Mouse (Mus musculus) stomach, embryonic 16.5 days (tissue): Measurements from ENCODE around the gene P2ry12. TPM values are rescaled to one million over a fixed set of nuclear protein-coding genes. Genes with fewer than 3 reads are reported as not detected.

Experiments
- ATAC-seq: fragments of 200-750 bp; cut with Nextera tagmentation; 2 replicates; pipeline ENCODE4 v1.8.0; 2017; ENCODE audit warnings: moderate number of reproducible peaks, moderate TSS enrichment; ENCODE audit not compliant: insufficient read depth, low FRiP score
- H3K27ac ChIP-seq: fragments of 300-500 bp; sonication (generic); 2 replicates; pipeline ENCODE4 v1.5.1; 2014; ENCODE audit warnings: low read length
- H3K27me3 ChIP-seq: fragments of 300-500 bp; sonication (generic); 2 replicates; pipeline ENCODE4 v1.6.1; 2014; ENCODE audit warnings: low read length, control low read depth, mixed read lengths; ENCODE audit not compliant: control insufficient read depth, insufficient read depth
- H3K36me3 ChIP-seq: fragments of 300-500 bp; sonication (generic); 2 replicates; pipeline ENCODE4 v1.6.1; 2014; ENCODE audit warnings: low read length; ENCODE audit not compliant: control insufficient read depth, insufficient read depth
- H3K4me1 ChIP-seq: fragments of 300-500 bp; sonication (generic); 2 replicates; pipeline ENCODE4 v1.6.1; 2014; ENCODE audit warnings: low read length, control low read depth, mixed read lengths; ENCODE audit not compliant: control insufficient read depth, insufficient read depth
- H3K4me2 ChIP-seq: fragments of 300-500 bp; sonication (generic); 2 replicates; pipeline ENCODE4 v1.6.1; 2014; ENCODE audit warnings: low read depth, low read length, mixed read lengths
- H3K4me3 ChIP-seq: fragments of 300-500 bp; sonication (generic); replicated peaks from 2 replicates; pipeline ENCODE4 v1.5.1; 2014; ENCODE audit warnings: mild to moderate bottlenecking, low read length
- H3K9ac ChIP-seq: fragments of 300-500 bp; sonication (generic); 2 replicates; pipeline ENCODE4 v1.6.1; 2014; ENCODE audit warnings: low read length
- H3K9me3 ChIP-seq: fragments of 300-500 bp; sonication (generic); replicated peaks from 2 replicates; pipeline ENCODE4 v1.6.1; 2016; ENCODE audit warnings: low read length, control low read depth; ENCODE audit not compliant: control insufficient read depth
- WGBS: fragments of 180-500 bp; shearing (Covaris S2); extraction: QIAGEN DNeasy Blood & Tissue Kit; methylation state at CpG from one replicate; pipeline ENCODE4 v1.1.7; 2014; 5-methylcytosine and 5-hydroxymethylcytosine counted together
- polyA plus RNA-seq: library from polyadenylated mRNA; unstranded; fragments of >200 nt; fragmentation: Nextera tagmentation; extraction: Ambion mirVana; gene quantifications from 2 replicates; pipeline ENCODE4 v1.2.1, GENCODE M21; 2015

P2ry12 gene
- polyA plus RNA-seq, 1 experiment from 2014 or later = 3.1 TPM

- no peak overlapping the region for H3K4me2 ChIP-seq
- no peaks in the 10 kb centered on the region for H3K36me3 ChIP-seq
- no peak overlapping the region for H3K4me3 ChIP-seq
- no peaks in the 10 kb centered on the region for H3K9me3 ChIP-seq
- no peak for ATAC-seq
- H3K27me3 ChIP-seq = no peaks in the 10 kb centered on the region
- no peak overlapping the region for H3K9ac ChIP-seq
- 82% methylated on average over 6 of the region's 6 CpGs for WGBS
- H3K27ac ChIP-seq = no peak overlapping the region
- no peaks in the 10 kb centered on the region for H3K4me1 ChIP-seq
Observed at GRCm38 (mm10) chr3:59248031-59248430, 14.6 kb downstream of the P2ry12 start.

GRCm38 (mm10) chr3:59243384-59243783, 19.3 kb downstream of the P2ry12 start:
- Histone ChIP-seq H3K4me1 (no peaks in the 10 kb centered on the region), H3K4me3 (no peak overlapping the region), H3K27ac (no peak overlapping the region), H3K36me3 (no peaks in the 10 kb centered on the region), H3K27me3 (no peaks in the 10 kb centered on the region), H3K9ac (no peak overlapping the region), H3K4me2 (no peak overlapping the region), H3K9me3 (no peaks in the 10 kb centered on the region)
- 72% methylated on average over 6 of the region's 6 CpGs for whole genome bisulfite sequencing
- ATAC-seq = no peak

GRCm38 (mm10) chr3:59234878-59235277, 27.8 kb downstream of the P2ry12 start:
- Histone ChIP-seq H3K27me3 (no peaks in the 10 kb centered on the region), H3K9me3 (no peaks in the 10 kb centered on the region), H3K9ac (no peak overlapping the region), H3K27ac (no peak overlapping the region), H3K4me1 (no peaks in the 10 kb centered on the region), H3K4me2 (no peak overlapping the region), H3K4me3 (no peak overlapping the region), H3K36me3 (no peaks in the 10 kb centered on the region)
- no peak for ATAC-seq
- WGBS = 59% methylated on average over 5 of the region's 5 CpGs

GRCm38 (mm10) chr3:59230912-59231311, 31.8 kb downstream of the P2ry12 start:
- Histone ChIP-seq H3K9me3 (no peaks in the 10 kb centered on the region), H3K27me3 (no peaks in the 10 kb centered on the region), H3K36me3 (no peaks in the 10 kb centered on the region), H3K4me2 (no peak overlapping the region), H3K4me1 (0 out of 2 replicates have a peak, but pooled peaks cover 4% of the 10 kb centered on the region), H3K4me3 (no peak overlapping the region), H3K27ac (no peak overlapping the region), H3K9ac (no peak overlapping the region)
- WGBS = 67% methylated on average over 3 of the region's 3 CpGs
- no peak for ATAC-seq

GRCm38 (mm10) chr3:59228730-59229551, 33.7 kb downstream of the P2ry12 start:
- Histone ChIP-seq H3K27ac (peak overlapping the region; percentile 73), H3K27me3 (no peaks in the 10 kb centered on the region), H3K4me3 (no peak overlapping the region), H3K4me2 (0 out of 2 replicates have a peak overlapping the region, but pooled peaks have one; percentile 6), H3K9ac (no peak overlapping the region), H3K9me3 (no peaks in the 10 kb centered on the region), H3K36me3 (no peaks in the 10 kb centered on the region), H3K4me1 (0 out of 2 replicates have a peak, but pooled peaks cover 4% of the 10 kb centered on the region)
- WGBS = 49% methylated on average over 10 of the region's 10 CpGs
- peak; percentile 56 for ATAC-seq

- H3K9ac ChIP-seq = no peak overlapping the region
- H3K4me1 ChIP-seq = 0 out of 2 replicates have a peak, but pooled peaks cover 4% of the 10 kb centered on the region
- H3K36me3 ChIP-seq = no peaks in the 10 kb centered on the region
- no peak overlapping the region for H3K4me2 ChIP-seq
- H3K27me3 ChIP-seq = no peaks in the 10 kb centered on the region
- no peak for ATAC-seq
- H3K27ac ChIP-seq = no peak overlapping the region
- no peaks in the 10 kb centered on the region for H3K9me3 ChIP-seq
- 95% methylated on average over 9 of the region's 9 CpGs for WGBS
- H3K4me3 ChIP-seq = no peak overlapping the region
Observed at GRCm38 (mm10) chr3:59227696-59228095, 35.0 kb downstream of the P2ry12 start.

- Histone ChIP-seq H3K9me3 (no peaks in the 10 kb centered on the region), H3K27me3 (no peaks in the 10 kb centered on the region)
- ATAC-seq = no peak
Observed at GRCm38 (mm10) chr3:59225411-59225810, 37.3 kb downstream of the P2ry12 start.

GRCm38 (mm10) chr3:59222303-59222702, 40.4 kb downstream of the P2ry12 start:
- Histone ChIP-seq H3K36me3 (no peaks in the 10 kb centered on the region), H3K27ac (no peak overlapping the region), H3K9me3 (no peaks in the 10 kb centered on the region), H3K4me1 (0 out of 2 replicates have a peak, but pooled peaks cover 4% of the 10 kb centered on the region), H3K27me3 (no peaks in the 10 kb centered on the region), H3K4me3 (no peak overlapping the region), H3K4me2 (no peak overlapping the region), H3K9ac (no peak overlapping the region)
- WGBS = 81% methylated on average over 2 of the region's 2 CpGs
- no peak for ATAC-seq

More at GRCm38 (mm10) chr3:59225411-59225810, 37.3 kb downstream of the P2ry12 start:
- Histone ChIP-seq H3K4me1 (0 out of 2 replicates have a peak, but pooled peaks cover 4% of the 10 kb centered on the region), H3K9ac (no peak overlapping the region), H3K36me3 (no peaks in the 10 kb centered on the region), H3K4me2 (no peak overlapping the region), H3K4me3 (no peak overlapping the region), H3K27ac (no peak overlapping the region)

- 79% methylated on average over 2 of the region's 2 CpGs for WGBS
- H3K4me2 ChIP-seq = no peak overlapping the region
- no peaks in the 10 kb centered on the region for H3K4me1 ChIP-seq
- no peaks in the 10 kb centered on the region for H3K9me3 ChIP-seq
- no peaks in the 10 kb centered on the region for H3K27me3 ChIP-seq
- ATAC-seq = no peak
- H3K9ac ChIP-seq = no peak overlapping the region
- no peak overlapping the region for H3K27ac ChIP-seq
- no peak overlapping the region for H3K4me3 ChIP-seq
- no peaks in the 10 kb centered on the region for H3K36me3 ChIP-seq
Observed at GRCm38 (mm10) chr3:59219326-59219725, 43.3 kb downstream of the P2ry12 start.
